Mouse (Mus musculus): ENCODE results near the gene Gabrr3. TPM values are rescaled to one million over a fixed set of nuclear protein-coding genes. Genes with fewer than 3 reads are reported as not detected.
A peak's percentile ranks its signal among the peaks of the same experiment; 100 is the strongest.

Gene Gabrr3
- total and polyA plus RNA-seq, 3 experiments = not detected

GRCm38 (mm10) chr16:59472546-59472945, 65.4 kb downstream of the Gabrr3 start:
- in situ Hi-C loops (cut with MboI; ENCODE audit: low pct_ligation_motif_present, low pct_unique_long_range_greater_than_20kb, low sequenced_read_pairs) (loop anchor here (10.0 kb wide), 1 partner anchor 82 kb away; no protein-coding TSS in a partner anchor), dilution Hi-C loops (cut with MboI; ENCODE audit: extremely low pct_ligation_motif_present, extremely low pct_unique_long_range_greater_than_20kb, low sequenced_read_pairs) (no loop called here)
- no peak overlapping the region for H3K27ac ChIP-seq (ENCODE audit: insufficient read depth, low read depth)
- H3K27me3 ChIP-seq (replicated peaks) = no peaks in the 10 kb centered on the region
- H3K4me3 ChIP-seq (replicated peaks in 1 of 3; ENCODE audit: low read depth in 2 of 3, low read length in 2 of 3, poor library complexity in 1 of 3) = peak overlapping the region; percentile 69 to 88 (median 86)
- peaks cover 20% of the 10 kb centered on the region for H3K79me2 ChIP-seq (replicated peaks; ENCODE audit: control insufficient read depth, extremely low read depth, insufficient read depth, poor library complexity, severe bottlenecking)
- H3K9ac ChIP-seq (ENCODE audit: insufficient read depth, low read depth) = peak overlapping the region; percentile 67
- H3K4me1 ChIP-seq (ENCODE audit: control insufficient read depth in 1 of 2, insufficient read depth in 2 of 2) = peaks cover 0 to 32% of the 10 kb centered on the region in 2 experiments; a peak in 3 of 4 replicates
- H3K4me2 ChIP-seq (ENCODE audit: insufficient read depth, low read depth, poor library complexity, severe bottlenecking) = peak overlapping the region; percentile 97
- H3K36me3 ChIP-seq (replicated peaks in 1 of 2; ENCODE audit: control insufficient read depth in 1 of 2, insufficient read depth in 1 of 2, low read length in 1 of 2) = peaks cover 18 to 28% of the 10 kb centered on the region in 2 experiments
- no peaks in the 10 kb centered on the region for H3K9me3 ChIP-seq (replicated peaks; ENCODE audit: low read length)
- TF ChIP-seq ZKSCAN1 (IDR thresholded peaks at IDR 0.05; ENCODE audit: borderline replicate concordance, low read depth, low read length) (no peak), MXI1 (IDR thresholded peaks at IDR 0.05; ENCODE audit: low read depth, low read length) (no peak), JUN (IDR thresholded peaks at IDR 0.05; ENCODE audit: insufficient read depth, low read depth, low read length) (no peak), NELFE (IDR thresholded peaks at IDR 0.05; ENCODE audit: low read depth, low read length) (no peak)
- no peak for DNase-seq (ENCODE audit: extremely low read depth)

GRCm38 (mm10) chr16:59474788-59475187, 67.7 kb downstream of the Gabrr3 start:
- peaks cover 20% of the 10 kb centered on the region for H3K79me2 ChIP-seq (replicated peaks; ENCODE audit: control insufficient read depth, extremely low read depth, insufficient read depth, poor library complexity, severe bottlenecking)
- dilution Hi-C loops (cut with MboI; ENCODE audit: extremely low pct_ligation_motif_present, extremely low pct_unique_long_range_greater_than_20kb, low sequenced_read_pairs) (no loop called here), in situ Hi-C loops (cut with MboI; ENCODE audit: low pct_ligation_motif_present, low pct_unique_long_range_greater_than_20kb, low sequenced_read_pairs) (loop anchor here (5.0 to 10.0 kb wide), 3 partner anchors 52 to 143 kb away; no protein-coding TSS in a partner anchor)
- peak; percentile 89 for DNase-seq (ENCODE audit: extremely low read depth)
- TF ChIP-seq ZMIZ1 (IDR thresholded peaks at IDR 0.05; ENCODE audit: low read depth, low read length) (no peak), SMC3 (IDR thresholded peaks at IDR 0.05; ENCODE audit: low read depth, low read length) (peak; percentile 100), MEF2A (IDR thresholded peaks at IDR 0.05; ENCODE audit: borderline replicate concordance, low read depth, low read length) (peak; percentile 68; the same call in 1 of the 2 replicates), EP300 (IDR thresholded peaks at IDR 0.05; ENCODE audit: low read length) (no peak), MAZ (IDR thresholded peaks at IDR 0.05; ENCODE audit: low read depth, low read length) (0 out of 2 replicates have a peak, but pooled peaks have one; percentile 44), BHLHE40 (IDR thresholded peaks at IDR 0.05; ENCODE audit: low read depth, low read length) (peak; percentile 36; the same call in 1 of the 2 replicates), IRF4 (IDR thresholded peaks at IDR 0.05; ENCODE audit: low read depth, low read length) (peak; percentile 74), MAFK (IDR thresholded peaks at IDR 0.05; ENCODE audit: insufficient replicate concordance, low read length) (no peak), MAX (IDR thresholded peaks at IDR 0.05; ENCODE audit: low read length) (peak; percentile 38; the same call in 1 of the 2 replicates), ETS1 (conservative IDR thresholded peaks at IDR 0.05; ENCODE audit: low read depth, low read length) (no peak), E2F4 (IDR thresholded peaks at IDR 0.05; ENCODE audit: insufficient replicate concordance, low read depth, low read length) (no peak), CTCF (conservative IDR thresholded peaks at IDR 0.05 in 1 of 2, IDR thresholded peaks at IDR 0.05 in 1 of 2; ENCODE audit: low read depth in 2 of 2, low read length in 2 of 2) (peak; percentile 98 to 99), ZNF384 (IDR thresholded peaks at IDR 0.05; ENCODE audit: low read depth, low read length) (peak; percentile 85), MYC (IDR thresholded peaks at IDR 0.05; ENCODE audit: low read depth, low read length) (0 out of 2 replicates have a peak, but pooled peaks have one; percentile 65), ELF1 (IDR thresholded peaks at IDR 0.05; ENCODE audit: low read depth, low read length) (0 out of 2 replicates have a peak, but pooled peaks have one; percentile 48), SIN3A (IDR thresholded peaks at IDR 0.05; ENCODE audit: low read length) (peak; percentile 77; the same call in 1 of the 2 replicates), PAX5 (IDR thresholded peaks at IDR 0.05; ENCODE audit: low read length) (no peak), GABPA (IDR thresholded peaks at IDR 0.05; ENCODE audit: insufficient replicate concordance, low read depth, low read length) (no peak), TCF12 (IDR thresholded peaks at IDR 0.05; ENCODE audit: low read depth, low read length) (peak; percentile 68), ZC3H11A (IDR thresholded peaks at IDR 0.05; ENCODE audit: low read depth, low read length) (peak; percentile 99), NELFE (IDR thresholded peaks at IDR 0.05; ENCODE audit: low read depth, low read length) (peak; percentile 67; the same call in 1 of the 2 replicates), MXI1 (IDR thresholded peaks at IDR 0.05; ENCODE audit: low read depth, low read length) (no peak), CHD1 (IDR thresholded peaks at IDR 0.05; ENCODE audit: low read depth, low read length) (no peak; the same call in 1 of the 2 replicates), RAD21 (IDR thresholded peaks at IDR 0.05; ENCODE audit: low read depth, low read length) (peak; percentile 99), HCFC1 (IDR thresholded peaks at IDR 0.05; ENCODE audit: low read depth, low read length) (peak; percentile 23; the same call in 1 of the 2 replicates), RCOR1 (conservative IDR thresholded peaks at IDR 0.05; ENCODE audit: low read depth, low read length) (no peak), UBTF (IDR thresholded peaks at IDR 0.05; ENCODE audit: low read depth, low read length) (no peak), NRF1 (IDR thresholded peaks at IDR 0.05; ENCODE audit: low read depth, low read length) (peak; percentile 39; the same call in 1 of the 2 replicates), ZKSCAN1 (IDR thresholded peaks at IDR 0.05; ENCODE audit: borderline replicate concordance, low read depth, low read length) (no peak)
- H3K9ac ChIP-seq (ENCODE audit: insufficient read depth, low read depth) = no peak overlapping the region
- no peak overlapping the region for H3K4me2 ChIP-seq (ENCODE audit: insufficient read depth, low read depth, poor library complexity, severe bottlenecking)
- no peaks in the 10 kb centered on the region for H3K27me3 ChIP-seq (replicated peaks)
- H3K27ac ChIP-seq (ENCODE audit: insufficient read depth, low read depth) = no peak overlapping the region
- no peak overlapping the region for H3K4me3 ChIP-seq (replicated peaks in 1 of 3; ENCODE audit: low read depth in 2 of 3, low read length in 2 of 3, poor library complexity in 1 of 3)
- peaks cover 35 to 50% of the 10 kb centered on the region in 2 experiments for H3K36me3 ChIP-seq (replicated peaks in 1 of 2; ENCODE audit: control insufficient read depth in 1 of 2, insufficient read depth in 1 of 2, low read length in 1 of 2)
- peaks cover 0 to 37% of the 10 kb centered on the region in 2 experiments; a peak in 3 of 4 replicates for H3K4me1 ChIP-seq (ENCODE audit: control insufficient read depth in 1 of 2, insufficient read depth in 2 of 2)
- H3K9me3 ChIP-seq (replicated peaks; ENCODE audit: low read length) = no peaks in the 10 kb centered on the region

All from CH12.LX (cell line).